Mouse (Mus musculus) adrenal gland, postnatal 4 days (tissue): ENCODE measurements around the gene Chd4. TPM values are rescaled to one million over a fixed set of nuclear protein-coding genes. Genes with fewer than 3 reads are reported as not detected.

Experiments
- microRNA-seq: library from miRNA; unstranded; fragments of <30 nt; microRNA quantifications from one replicate; pipeline ENCODE4 v1.2.0, GENCODE M21; 2021
- total RNA-seq, 2 experiments: library from RNA; stranded (reverse); gene quantifications; 2 replicates each; pipeline ENCODE4 v1.2.3; 2021

Gene Chd4
- total RNA-seq, 2 experiments from 2014 or later, result 227 to 264 TPM

Small RNA genes lying within 50 kb of the gene (microRNA-seq; reads per million reads assigned to microRNA genes)
- gene Mir7045, result 0.79 reads per million

Other genes with a start within 250 kb of the Chd4 start
- 10 to 100 TPM; 47.3 to 52.2 TPM for gene P3h3, start 238.2 kb upstream of the Chd4 start, total RNA-seq
- gene Gpr162, start 232.0 kb upstream of the Chd4 start, total RNA-seq, result 1 to 10 TPM; 5.1 to 5.6 TPM
- gene Cd4, start 207.8 kb upstream of the Chd4 start, total RNA-seq, result under 1 TPM; 0.62 to 0.84 TPM
- 1 to 10 TPM; 1.5 to 1.7 TPM for gene Lag3, start 184.3 kb upstream of the Chd4 start, total RNA-seq
- 100 to 1,000 TPM; 692 to 728 TPM for gene Ptms, start 175.9 kb upstream of the Chd4 start, total RNA-seq
- gene Mlf2, start 164.6 kb upstream of the Chd4 start, total RNA-seq, result 100 to 1,000 TPM; 257 to 265 TPM
- 100 to 1,000 TPM; 143 to 151 TPM for gene Cops7a, start 130.4 kb upstream of the Chd4 start, total RNA-seq
- 10 to 100 TPM in 1 of 2 experiments, 1 to 10 TPM in 1; 6.2 to 11.1 TPM for gene Pianp, start 99.3 kb upstream of the Chd4 start, total RNA-seq
- 10 to 100 TPM; 60.6 to 67.6 TPM for gene Zfp384, start 86.8 kb upstream of the Chd4 start, total RNA-seq
- gene Ing4, start 56.2 kb upstream of the Chd4 start, total RNA-seq, result 100 to 1,000 TPM; 118 TPM
- 1 to 10 TPM; 7.3 to 8.0 TPM for gene Acrbp, start 46.3 kb upstream of the Chd4 start, total RNA-seq
- 1 to 10 TPM in 1 of 2 experiments, under 1 TPM in 1; 0.84 to 1.0 TPM for gene Lpar5, start 28.1 kb upstream of the Chd4 start, total RNA-seq
- gene Nop2, start 35.9 kb downstream of the Chd4 start, total RNA-seq, result 10 to 100 TPM; 36.5 to 36.8 TPM
- 10 to 100 TPM; 42.7 to 49.9 TPM for gene Iffo1, start 49.3 kb downstream of the Chd4 start, total RNA-seq
- 1,000 to 10,000 TPM; 1,146 to 1,218 TPM for gene Gapdh, start 70.5 kb downstream of the Chd4 start, total RNA-seq
- 100 to 1,000 TPM in 1 of 2 experiments, 10 to 100 TPM in 1; 95.5 to 107 TPM for gene Ncapd2, start 95.7 kb downstream of the Chd4 start, total RNA-seq
- 100 to 1,000 TPM; 155 to 168 TPM for gene Mrpl51, start 95.8 kb downstream of the Chd4 start, total RNA-seq
- 10 to 100 TPM; 42.5 to 44.0 TPM for gene Vamp1, start 119.6 kb downstream of the Chd4 start, total RNA-seq
- gene Tapbpl, start 135.9 kb downstream of the Chd4 start, total RNA-seq, result 10 to 100 TPM; 10.2 to 11.3 TPM
- under 1 TPM; 0.36 to 0.68 TPM for gene Cd27, start 141.0 kb downstream of the Chd4 start, total RNA-seq
- gene Tuba3a, start 190.1 kb downstream of the Chd4 start, total RNA-seq, result not detected
- 10 to 100 TPM; 88.9 to 89.8 TPM for gene Ltbr, start 217.9 kb downstream of the Chd4 start, total RNA-seq
- 1 to 10 TPM; 1.7 to 4.5 TPM for gene Scnn1a, start 224.7 kb downstream of the Chd4 start, total RNA-seq